Mouse (Mus musculus) liver, postnatal 0 days (tissue): ENCODE measurements around the gene Zdhhc1.

ENCODE experiments used
- CTCF ChIP-seq: sonication (generic); IDR thresholded peaks from 2 replicates; pipeline ENCODE4 v1.5.1; 2016; ENCODE audit warnings: antibody characterized with exemption, low read depth
- EP300 ChIP-seq: IDR thresholded peaks from 2 replicates; pipeline ENCODE4 v1.6.1; 2016; ENCODE audit warnings: antibody characterized with exemption, low read depth, mild to moderate bottlenecking

- TF ChIP-seq CTCF: no peak
- TF ChIP-seq EP300: no peak
Observed at GRCm38 (mm10) chr8:105472983-105473382, 23.7 kb downstream of the Zdhhc1 start.
